Mouse (Mus musculus) G1E (cell line): ENCODE measurements at regions not wholly inside any gene's neighbourhood (a gene's known extent, or its start where the extent isn't known, plus 50 kb on each side); places are given as distances from the start of the nearest gene placed in this dataset.

Experiments
- ATAC-seq: 2 replicates; pipeline ENCODE4 v1.8.0; 2016; ENCODE audit warnings: mild to moderate bottlenecking; ENCODE audit not compliant: insufficient number of reproducible peaks, poor library complexity, low FRiP score, severe bottlenecking; ENCODE audit errors: extremely low read depth
- DNase-seq: peaks from one replicate; pipeline ENCODE4 v3.0.0; 2012; ENCODE audit warnings: low spot score
- H3K27me3 ChIP-seq: 2 replicates; pipeline ENCODE4 v1.6.1; 2012; ENCODE audit warnings: mild to moderate bottlenecking, low read length, inconsistent platforms; ENCODE audit not compliant: insufficient read depth
- H3K36me3 ChIP-seq: replicated peaks from 2 replicates; pipeline ENCODE3; 2012; ENCODE audit warnings: mild to moderate bottlenecking, inconsistent platforms
- H3K4me1 ChIP-seq: 2 replicates; pipeline ENCODE4 v1.6.1; 2012; ENCODE audit warnings: low read depth, low read length, inconsistent platforms, mixed read lengths; ENCODE audit not compliant: insufficient read depth
- H3K4me3 ChIP-seq: 2 replicates; pipeline ENCODE4 v1.5.1; 2012; ENCODE audit warnings: low read depth, mild to moderate bottlenecking, inconsistent platforms, low read length, moderate library complexity, mixed read lengths
- H3K9me3 ChIP-seq: replicated peaks from 2 replicates; pipeline ENCODE4 v1.6.1; 2012; ENCODE audit warnings: inconsistent platforms
- CTCF ChIP-seq: IDR thresholded peaks from 2 replicates; pipeline ENCODE4 v1.5.1; 2012; ENCODE audit warnings: low read depth, low read length, inconsistent platforms, mixed read lengths
- GATA1 ChIP-seq: IDR thresholded peaks from 2 replicates; pipeline ENCODE4 v1.6.1; 2012; ENCODE audit warnings: borderline replicate concordance, low read length, inconsistent platforms, mixed read lengths
- GATA2 ChIP-seq: IDR thresholded peaks from 2 replicates; pipeline ENCODE4 v1.6.1; 2012; ENCODE audit warnings: low read depth, low read length, inconsistent platforms, borderline replicate concordance
- POLR2AphosphoS5 ChIP-seq: IDR thresholded peaks from 2 replicates; pipeline ENCODE4 v1.6.1; 2012; ENCODE audit warnings: low read depth, low read length, inconsistent platforms; ENCODE audit not compliant: insufficient replicate concordance
- TAL1 ChIP-seq: conservative IDR thresholded peaks from 2 replicates; pipeline ENCODE4 v1.6.1; 2012; ENCODE audit warnings: low read depth, low read length, inconsistent platforms, mixed read lengths

DNA sequence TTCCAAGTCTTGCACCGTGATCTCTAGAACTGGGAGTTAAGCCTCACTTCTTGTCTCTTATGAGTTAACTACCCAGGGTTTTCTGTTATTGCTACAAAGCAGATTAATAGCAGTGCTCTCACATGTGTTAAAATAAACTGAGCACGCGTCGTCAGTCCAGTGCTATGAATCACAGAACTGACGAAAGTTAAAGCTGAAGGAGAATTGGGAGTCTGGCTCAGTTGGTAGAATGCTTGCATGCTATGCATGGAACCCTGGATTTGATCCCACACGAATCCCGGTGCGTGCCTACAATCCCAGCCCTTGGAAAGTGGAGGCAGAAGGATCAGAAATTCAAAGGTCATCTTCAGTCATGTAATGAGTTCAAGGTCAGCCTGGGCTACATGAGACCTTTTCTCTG, 121.6 kb upstream of the Plxna4 start:
- H3K4me1 ChIP-seq = no peaks in the 10 kb centered on the region
- no peak for TF ChIP-seq TAL1
- TF ChIP-seq POLR2AphosphoS5 = no peak
- no peak for TF ChIP-seq CTCF
- no peak for TF ChIP-seq GATA1
- DNase-seq (no peak), ATAC-seq (no peak)
- H3K4me3 ChIP-seq = no peak overlapping the region
- no peaks in the 10 kb centered on the region for H3K36me3 ChIP-seq
- peaks cover 5% of the 10 kb centered on the region; the same call in 1 of the 2 replicates for H3K27me3 ChIP-seq
- no peaks in the 10 kb centered on the region for H3K9me3 ChIP-seq

DNA sequence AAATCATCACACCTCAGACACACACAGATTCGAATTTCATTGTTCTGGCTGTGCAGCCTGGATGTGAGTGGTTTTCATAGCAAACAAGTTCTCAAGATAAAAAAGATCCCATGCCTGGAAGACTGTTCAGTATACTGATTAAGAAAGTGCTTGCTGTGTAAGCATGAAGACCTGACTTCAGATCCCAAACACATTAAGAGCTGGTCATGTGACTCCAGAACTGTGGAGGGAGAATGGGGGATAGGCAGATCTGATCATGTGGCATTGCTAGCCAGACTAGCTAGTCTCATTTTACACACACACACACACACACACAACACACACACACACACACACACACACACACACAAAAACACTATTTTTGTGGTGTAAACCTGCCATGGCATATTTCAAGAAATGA, 119.4 kb upstream of the Plxna4 start:
- TF ChIP-seq CTCF (no peak), TAL1 (no peak)
- Histone ChIP-seq H3K27me3 (peaks cover 5% of the 10 kb centered on the region; the same call in 1 of the 2 replicates), H3K9me3 (no peaks in the 10 kb centered on the region), H3K36me3 (no peaks in the 10 kb centered on the region), H3K4me3 (no peak overlapping the region), H3K4me1 (no peaks in the 10 kb centered on the region)
- ATAC-seq (no peak), DNase-seq (no peak)

DNA sequence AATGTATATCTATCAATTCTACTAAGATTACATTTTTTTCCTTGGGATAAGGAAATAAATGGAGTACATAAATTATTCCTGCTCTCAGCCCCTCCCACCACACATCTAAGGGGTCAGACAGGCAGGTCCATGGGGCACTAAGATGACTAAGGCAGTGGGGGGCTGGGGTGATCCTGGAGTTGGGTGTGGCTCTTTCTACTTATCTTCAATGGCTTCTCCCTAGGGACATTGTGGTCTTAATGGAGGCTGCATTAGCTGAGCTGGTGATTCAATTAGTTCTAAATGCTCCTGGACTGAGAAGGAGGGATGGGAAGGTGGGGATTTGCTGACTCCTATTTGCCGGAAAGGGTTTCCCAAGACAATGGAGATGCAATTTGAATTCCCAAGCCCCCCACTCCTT, 118.4 kb upstream of the Plxna4 start:
- Histone ChIP-seq H3K36me3 (no peaks in the 10 kb centered on the region), H3K4me1 (no peaks in the 10 kb centered on the region), H3K4me3 (no peak overlapping the region), H3K9me3 (no peaks in the 10 kb centered on the region), H3K27me3 (peaks cover 8% of the 10 kb centered on the region; the same call in 1 of the 2 replicates)
- DNase-seq = no peak
- no peak for ATAC-seq
- TF ChIP-seq POLR2AphosphoS5 (no peak), TAL1 (no peak), CTCF (no peak), GATA2 (no peak), GATA1 (no peak)

DNA sequence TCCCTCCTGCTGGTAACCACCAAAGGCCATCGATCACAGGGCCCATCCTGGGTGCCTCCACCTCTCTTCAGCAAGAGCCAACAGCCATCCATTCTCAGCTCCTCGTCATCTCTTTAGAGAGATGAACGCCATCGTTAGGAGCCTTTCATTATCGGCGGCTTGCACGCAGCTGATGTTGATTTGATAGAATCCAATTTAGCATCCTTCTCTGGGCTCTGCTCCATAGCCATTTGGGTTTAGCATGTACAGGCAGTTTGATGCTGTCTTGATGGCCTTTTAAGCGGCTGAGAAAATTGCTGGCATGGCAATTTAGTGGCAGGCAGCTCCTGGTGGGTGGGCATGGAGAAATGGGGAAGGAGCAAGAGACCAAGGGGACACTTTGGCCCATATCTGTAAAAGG, 115.5 kb upstream of the Plxna4 start:
- H3K9me3 ChIP-seq = no peaks in the 10 kb centered on the region
- H3K4me1 ChIP-seq = no peaks in the 10 kb centered on the region
- no peak for TF ChIP-seq GATA2
- TF ChIP-seq GATA1 = no peak
- TF ChIP-seq TAL1 = no peak
- TF ChIP-seq POLR2AphosphoS5 = no peak
- TF ChIP-seq CTCF = no peak
- ATAC-seq (no peak), DNase-seq (no peak)
- peaks cover 8% of the 10 kb centered on the region; the same call in 1 of the 2 replicates for H3K27me3 ChIP-seq
- no peaks in the 10 kb centered on the region for H3K36me3 ChIP-seq
- no peak overlapping the region for H3K4me3 ChIP-seq

DNA sequence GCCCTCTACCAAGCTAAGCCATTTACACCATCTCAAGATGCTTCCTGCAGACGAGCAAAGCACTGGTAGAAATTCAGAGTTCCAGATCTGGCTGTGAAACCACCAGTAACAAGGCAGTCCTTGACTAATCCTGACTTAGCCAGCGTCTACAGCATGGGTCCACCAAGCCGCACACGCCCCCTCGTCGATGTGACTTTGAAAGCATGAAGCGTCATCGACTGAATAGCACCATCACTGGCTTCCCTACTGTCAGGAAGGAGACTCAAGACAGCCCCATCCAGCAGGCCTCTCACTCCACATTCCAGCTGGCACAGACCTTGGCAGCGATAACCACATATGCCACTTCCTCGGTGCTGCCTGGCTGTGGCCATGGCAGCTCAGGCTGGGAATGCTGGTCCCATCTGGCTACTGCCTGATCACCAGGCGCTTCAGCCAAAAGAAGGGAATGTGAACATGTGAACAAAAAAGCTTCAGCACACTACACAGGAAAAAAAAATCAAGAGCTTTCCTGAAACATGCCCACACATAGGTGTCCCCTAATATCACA, 114.3 kb upstream of the Plxna4 start:
- Histone ChIP-seq H3K27me3 (peaks cover 8% of the 10 kb centered on the region; the same call in 1 of the 2 replicates), H3K4me3 (no peak overlapping the region), H3K9me3 (no peaks in the 10 kb centered on the region), H3K4me1 (no peaks in the 10 kb centered on the region), H3K36me3 (no peaks in the 10 kb centered on the region)
- no peak for TF ChIP-seq POLR2AphosphoS5
- no peak for TF ChIP-seq GATA2
- no peak for TF ChIP-seq TAL1
- no peak for TF ChIP-seq CTCF
- TF ChIP-seq GATA1 = no peak
- DNase-seq = no peak
- no peak for ATAC-seq

DNA sequence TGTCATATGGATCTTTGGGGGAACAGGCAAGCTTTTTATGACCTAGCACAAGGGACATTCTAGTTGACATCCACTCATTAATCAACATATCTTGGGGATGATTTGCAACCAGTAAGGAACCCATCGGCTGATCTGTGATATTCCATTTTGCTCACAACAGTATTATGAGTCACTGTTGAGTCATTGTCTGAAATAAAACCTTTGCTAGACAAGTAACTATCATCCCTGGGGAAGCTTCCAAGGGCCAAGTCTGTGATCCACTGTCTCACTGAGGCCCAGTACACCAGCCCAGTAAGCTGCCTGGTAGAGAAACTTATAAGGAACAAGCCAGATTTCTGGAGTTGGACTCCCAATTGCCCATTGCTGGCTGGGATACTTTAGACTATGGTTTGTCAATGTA, 111.8 kb upstream of the Plxna4 start:
- TF ChIP-seq CTCF (no peak), GATA2 (no peak), GATA1 (no peak), TAL1 (no peak), POLR2AphosphoS5 (no peak)

DNA sequence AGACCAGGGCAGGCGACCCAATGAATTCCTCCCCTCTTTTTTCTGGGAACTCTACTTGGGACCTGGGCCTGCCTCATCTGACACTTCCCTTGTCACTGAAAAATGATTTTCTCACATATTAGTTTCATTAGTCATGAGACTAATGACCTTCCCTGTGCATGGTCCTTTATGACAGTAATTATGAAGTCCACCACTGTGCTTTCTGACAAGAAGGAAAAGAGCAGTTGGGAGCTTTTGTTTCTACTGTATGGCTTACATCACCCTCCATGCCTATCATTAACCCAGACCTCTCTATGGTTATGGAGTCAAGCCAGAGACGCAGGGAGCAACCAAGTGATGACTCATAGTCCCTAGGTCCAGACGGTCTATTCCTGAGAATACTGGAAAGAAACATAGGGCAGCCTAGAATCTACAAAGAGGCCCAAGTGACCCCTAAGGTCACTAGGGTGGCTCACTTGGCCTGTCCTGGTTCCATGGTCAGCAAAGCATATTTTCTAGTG, 109.8 kb upstream of the Plxna4 start:
- no peak for DNase-seq
- Histone ChIP-seq H3K36me3 (no peaks in the 10 kb centered on the region), H3K9me3 (no peaks in the 10 kb centered on the region), H3K4me1 (no peaks in the 10 kb centered on the region), H3K4me3 (no peak overlapping the region), H3K27me3 (peaks cover 4% of the 10 kb centered on the region; the same call in 1 of the 2 replicates)
- no peak for ATAC-seq
- no peak for TF ChIP-seq GATA2
- TF ChIP-seq TAL1 = no peak
- TF ChIP-seq CTCF = no peak
- no peak for TF ChIP-seq GATA1
- TF ChIP-seq POLR2AphosphoS5 = no peak

More for the DNA sequence above, 111.8 kb upstream of the Plxna4 start:
- no peaks in the 10 kb centered on the region for H3K4me1 ChIP-seq
- no peaks in the 10 kb centered on the region for H3K36me3 ChIP-seq
- H3K27me3 ChIP-seq = peaks cover 4% of the 10 kb centered on the region; the same call in 1 of the 2 replicates
- ATAC-seq (no peak), DNase-seq (no peak)
- H3K9me3 ChIP-seq = no peaks in the 10 kb centered on the region
- no peak overlapping the region for H3K4me3 ChIP-seq
